Mouse (Mus musculus) heart, embryonic 13.5 days (tissue): Measurements from ENCODE around the gene Th. TPM values are rescaled to one million over a fixed set of nuclear protein-coding genes. Genes with fewer than 3 reads are reported as not detected.

Source experiments
- ATAC-seq: fragments of 200-750 bp; cut with Nextera tagmentation; 2 replicates; pipeline ENCODE4 v1.8.0; 2017; ENCODE audit warnings: moderate TSS enrichment; ENCODE audit not compliant: insufficient number of reproducible peaks, low FRiP score, low TSS enrichment; ENCODE audit errors: extremely low read depth
- H3K27ac ChIP-seq: fragments of 300-500 bp; sonication (generic); replicated peaks from 2 replicates; pipeline ENCODE4 v1.5.1; 2015; ENCODE audit warnings: moderate library complexity, mild to moderate bottlenecking, inconsistent platforms
- H3K27me3 ChIP-seq: fragments of 300-500 bp; sonication (generic); replicated peaks from 2 replicates; pipeline ENCODE4 v1.6.1; 2015; ENCODE audit warnings: mild to moderate bottlenecking, inconsistent platforms
- H3K36me3 ChIP-seq: fragments of 300-500 bp; sonication (generic); 2 replicates; pipeline ENCODE4 v1.6.1; 2015; ENCODE audit warnings: mild to moderate bottlenecking, inconsistent platforms
- H3K4me1 ChIP-seq: fragments of 300-500 bp; sonication (generic); 2 replicates; pipeline ENCODE4 v1.6.1; 2015; ENCODE audit warnings: inconsistent platforms
- H3K4me2 ChIP-seq: fragments of 300-500 bp; sonication (generic); 2 replicates; pipeline ENCODE4 v1.6.1; 2015; ENCODE audit warnings: inconsistent platforms, mild to moderate bottlenecking, moderate library complexity
- H3K4me3 ChIP-seq: fragments of 300-500 bp; sonication (generic); 2 replicates; pipeline ENCODE4 v1.5.1; 2015; ENCODE audit warnings: moderate library complexity, mild to moderate bottlenecking, inconsistent platforms
- H3K9ac ChIP-seq: fragments of 300-500 bp; sonication (generic); 2 replicates; pipeline ENCODE4 v1.6.1; 2015; ENCODE audit warnings: inconsistent platforms, mild to moderate bottlenecking, moderate library complexity
- H3K9me3 ChIP-seq: fragments of 300-500 bp; sonication (generic); 2 replicates; pipeline ENCODE4 v1.6.1; 2016; ENCODE audit warnings: inconsistent platforms
- WGBS: fragments of 180-500 bp; shearing (Covaris S2); methylation state at CpG from one replicate; pipeline ENCODE4 v1.1.7; 2015; ENCODE audit warnings: mixed read lengths; 5-methylcytosine and 5-hydroxymethylcytosine counted together
- polyA plus RNA-seq: library from polyadenylated mRNA; unstranded; fragments of >200 nt; fragmentation: Nextera tagmentation; extraction: Ambion mirVana; gene quantifications from 2 replicates; pipeline ENCODE4 v1.2.1, GENCODE M21; 2015

Gene Th
- polyA plus RNA-seq = 0.36 and 0.76 TPM in 2 replicates

DNA sequence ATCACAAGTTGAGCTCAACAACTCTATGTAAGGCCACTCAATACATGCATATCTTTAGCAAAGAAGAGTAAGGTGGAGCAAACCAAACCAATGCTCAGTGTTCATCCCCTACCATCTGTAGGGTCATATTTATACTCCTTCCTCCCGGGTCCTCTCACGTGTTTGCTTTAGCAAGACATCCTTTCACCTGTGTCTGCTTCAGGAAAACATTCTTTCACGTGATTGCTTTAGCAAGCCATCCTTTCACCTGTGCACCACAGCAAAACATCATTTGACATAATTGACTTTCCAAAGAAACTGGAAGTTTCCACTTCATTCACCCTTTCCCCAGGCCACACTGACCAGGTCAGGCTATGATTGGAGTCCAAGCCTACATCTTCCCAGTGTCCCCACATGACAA is at the start of gene Th:
Gene Th (minus strand): TSS at position 101 of the 400 bp plus-strand sequence.
- H3K36me3 ChIP-seq = no peaks in the 10 kb centered on the region
- no peak within 1 kb of the TSS for H3K27ac ChIP-seq
- no peak within 1 kb of the TSS for H3K4me3 ChIP-seq
- H3K9ac ChIP-seq = no peak within 1 kb of the TSS
- ATAC-seq = no peak
- 70% methylated on average over 3 of the region's 3 CpGs for WGBS
- H3K27me3 ChIP-seq = peaks cover 68% of the 10 kb centered on the region
- 0 out of 2 replicates have a peak, but pooled peaks cover 6% of the 10 kb centered on the region for H3K4me1 ChIP-seq
- H3K4me2 ChIP-seq = no peak within 1 kb of the TSS
- H3K9me3 ChIP-seq = no peaks in the 10 kb centered on the region

DNA sequence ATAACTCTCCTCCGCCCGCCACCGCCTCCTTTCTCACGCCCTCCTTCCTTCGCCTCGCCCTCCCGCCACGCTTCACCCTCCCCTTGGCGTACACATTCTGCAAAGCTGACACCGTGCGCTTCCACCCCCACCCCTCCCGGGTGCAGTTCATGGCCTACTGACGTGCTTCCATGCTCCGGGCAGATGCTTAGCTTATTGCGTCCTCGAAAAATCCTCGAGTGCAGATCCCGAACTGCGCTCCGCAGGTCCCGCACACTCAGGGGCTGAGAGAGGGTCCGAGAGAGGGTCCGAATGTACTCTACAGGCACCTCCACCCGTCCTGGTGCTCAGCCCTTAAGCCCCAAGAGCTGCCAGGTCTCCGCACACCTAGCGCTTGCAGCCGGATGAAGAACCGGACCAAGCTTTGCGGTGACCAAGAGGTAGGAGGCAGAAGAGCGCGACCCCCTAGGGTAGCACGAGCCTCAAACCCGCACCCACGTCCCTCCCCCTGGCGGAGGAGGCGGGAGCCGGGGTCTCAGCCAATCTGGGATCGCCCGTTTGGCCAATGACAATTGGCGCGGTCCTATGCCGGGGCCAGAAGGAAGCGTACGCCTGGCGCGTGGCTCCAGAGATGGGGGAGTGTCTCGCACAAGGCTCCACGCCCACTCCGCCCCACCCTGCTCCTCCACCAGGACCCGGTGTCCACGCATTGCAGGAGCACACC is 38.0 kb upstream of the Th start, which contains the start of gene Ascl2:
Gene Ascl2 (minus strand): TSS at position 456 of the 703 bp plus-strand sequence.
- Histone ChIP-seq H3K27ac (no peak within 1 kb of the TSS), H3K9me3 (no peaks in the 10 kb centered on the region), H3K27me3 (peaks cover 87% of the 10 kb centered on the region), H3K9ac (peak within 1 kb of the TSS; percentile 70), H3K4me2 (peak within 1 kb of the TSS; percentile 91), H3K4me3 (peak within 1 kb of the TSS; percentile 56), H3K4me1 (peaks cover 25% of the 10 kb centered on the region), H3K36me3 (no peaks in the 10 kb centered on the region)
- WGBS = 2% methylated on average over 51 of the region's 51 CpGs
- no peak for ATAC-seq

DNA sequence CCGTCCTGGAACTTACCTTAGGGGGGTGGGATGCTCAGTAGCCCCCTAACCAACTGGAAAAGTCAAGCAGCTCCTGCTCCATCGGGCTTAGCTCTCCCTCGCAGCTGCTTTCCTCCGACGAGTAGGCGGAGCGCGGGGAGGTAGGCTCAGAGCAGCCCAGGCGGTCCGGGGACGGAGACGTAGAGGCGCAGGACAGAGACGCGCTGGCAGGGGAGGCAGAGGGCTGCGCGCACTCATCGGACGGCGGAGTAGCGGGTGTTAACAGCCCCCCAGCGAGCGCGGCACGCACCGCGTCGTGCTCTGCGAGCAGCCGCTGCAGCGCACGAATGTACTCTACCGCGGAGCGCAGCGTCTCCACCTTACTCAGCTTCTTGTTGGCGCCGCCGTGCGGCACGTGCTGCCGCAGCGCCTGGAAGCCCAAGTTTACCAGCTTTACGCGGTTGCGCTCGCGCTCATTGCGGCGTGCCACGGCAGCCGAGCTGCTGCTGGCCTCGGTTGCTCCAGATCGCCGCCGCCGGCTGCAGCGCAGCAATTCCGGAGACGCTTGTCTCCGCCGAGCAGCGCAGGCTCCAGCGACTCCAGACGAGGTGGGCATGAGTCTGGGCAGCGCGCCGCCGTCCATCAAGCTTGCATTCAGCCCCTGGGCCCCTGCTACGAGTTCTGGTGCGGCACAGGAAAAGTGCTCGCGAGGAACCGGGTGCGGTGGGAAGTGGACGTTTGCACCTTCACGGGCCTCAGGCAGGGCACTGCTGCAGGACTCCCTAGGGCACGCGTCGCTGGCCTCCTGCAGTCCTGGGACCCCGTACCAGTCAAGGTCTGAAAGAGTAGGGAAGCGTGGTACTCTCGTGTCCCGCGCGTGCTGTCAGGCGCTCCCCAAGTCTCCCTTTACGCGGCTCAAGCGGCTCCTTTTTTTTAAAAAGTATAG is 37.2 kb upstream of the Th start:
- Histone ChIP-seq H3K27ac (no peak overlapping the region), H3K9ac (peak overlapping the region; percentile 70)
- ATAC-seq = no peak; the same call in 1 of the 2 replicates

DNA sequence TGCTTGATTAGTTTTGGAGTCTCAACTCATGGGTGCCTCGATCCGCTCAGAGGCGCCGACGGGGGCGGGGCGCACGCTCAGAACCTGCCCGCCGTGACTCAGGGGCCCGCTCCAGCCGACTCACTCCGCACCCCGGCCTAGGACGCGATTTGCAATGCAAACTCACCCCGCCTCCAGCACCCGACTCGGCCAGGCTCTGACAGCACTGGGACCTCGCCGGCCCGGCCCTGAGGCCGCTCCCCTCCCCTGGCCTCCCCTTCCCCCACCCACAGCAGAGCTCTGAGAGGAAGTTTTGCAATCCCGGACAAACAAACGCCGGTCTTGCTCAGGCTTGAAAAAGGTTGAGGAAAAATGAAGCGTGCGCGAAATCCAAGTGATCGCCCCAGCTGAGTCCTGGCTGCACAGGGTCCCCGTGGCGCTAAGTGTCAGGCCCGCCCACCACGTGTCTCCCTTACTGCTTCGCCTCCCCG is 36.5 kb upstream of the Th start:
- peak overlapping the region; percentile 56 for H3K4me3 ChIP-seq
- no peaks in the 10 kb centered on the region for H3K9me3 ChIP-seq
- H3K27ac ChIP-seq = no peak overlapping the region
- peaks cover 100% of the 10 kb centered on the region for H3K27me3 ChIP-seq
- peaks cover 25% of the 10 kb centered on the region for H3K4me1 ChIP-seq
- H3K9ac ChIP-seq = peak overlapping the region; percentile 70
- WGBS = under 1% methylated on average over 36 of the region's 36 CpGs
- no peaks in the 10 kb centered on the region for H3K36me3 ChIP-seq
- no peak for ATAC-seq
- H3K4me2 ChIP-seq = peak overlapping the region; percentile 91

More for the DNA sequence above, 37.2 kb upstream of the Th start:
- Histone ChIP-seq H3K4me2 (peak overlapping the region; percentile 91), H3K9me3 (no peaks in the 10 kb centered on the region), H3K4me3 (peak overlapping the region; percentile 56), H3K27me3 (peaks cover 95% of the 10 kb centered on the region), H3K36me3 (no peaks in the 10 kb centered on the region), H3K4me1 (peaks cover 25% of the 10 kb centered on the region)
- WGBS = 1% methylated on average over 89 of the region's 90 CpGs

GRCm38 (mm10) chr7:142959752-142960151 is 28.8 kb upstream of the Th start:
- Histone ChIP-seq H3K27me3 (peaks cover 76% of the 10 kb centered on the region), H3K4me1 (no peaks in the 10 kb centered on the region), H3K4me3 (no peak overlapping the region), H3K9me3 (no peaks in the 10 kb centered on the region), H3K36me3 (no peaks in the 10 kb centered on the region), H3K4me2 (no peak overlapping the region), H3K9ac (no peak overlapping the region), H3K27ac (no peak overlapping the region)
- ATAC-seq = no peak
- 66% methylated on average over 4 of the region's 4 CpGs for WGBS

GRCm38 (mm10) chr7:142958817-142959216 is 27.9 kb upstream of the Th start:
- H3K9ac ChIP-seq = no peak overlapping the region
- ATAC-seq = no peak

GRCm38 (mm10) chr7:142956018-142956417 is 25.1 kb upstream of the Th start:
- Histone ChIP-seq H3K4me1 (no peaks in the 10 kb centered on the region), H3K9ac (no peak overlapping the region), H3K27ac (no peak overlapping the region), H3K4me3 (no peak overlapping the region), H3K27me3 (peaks cover 46% of the 10 kb centered on the region), H3K4me2 (no peak overlapping the region), H3K9me3 (no peaks in the 10 kb centered on the region), H3K36me3 (no peaks in the 10 kb centered on the region)
- WGBS = 71% methylated on average over 2 of the region's 2 CpGs
- no peak for ATAC-seq

More at GRCm38 (mm10) chr7:142958817-142959216, 27.9 kb upstream of the Th start:
- Histone ChIP-seq H3K4me1 (no peaks in the 10 kb centered on the region), H3K27ac (no peak overlapping the region), H3K4me2 (no peak overlapping the region), H3K27me3 (peaks cover 73% of the 10 kb centered on the region), H3K36me3 (no peaks in the 10 kb centered on the region), H3K4me3 (no peak overlapping the region), H3K9me3 (no peaks in the 10 kb centered on the region)
- WGBS = 90% methylated on average over 1 of the region's 1 CpGs

GRCm38 (mm10) chr7:142949568-142949967 is 18.6 kb upstream of the Th start:
- Histone ChIP-seq H3K4me3 (no peak overlapping the region), H3K9me3 (0 out of 2 replicates have a peak, but pooled peaks cover 3% of the 10 kb centered on the region), H3K9ac (no peak overlapping the region), H3K4me1 (no peaks in the 10 kb centered on the region), H3K27me3 (peaks cover 32% of the 10 kb centered on the region), H3K36me3 (no peaks in the 10 kb centered on the region), H3K4me2 (no peak overlapping the region), H3K27ac (no peak overlapping the region)
- WGBS = 9% methylated on average over 1 of the region's 1 CpGs
- ATAC-seq = no peak

DNA sequence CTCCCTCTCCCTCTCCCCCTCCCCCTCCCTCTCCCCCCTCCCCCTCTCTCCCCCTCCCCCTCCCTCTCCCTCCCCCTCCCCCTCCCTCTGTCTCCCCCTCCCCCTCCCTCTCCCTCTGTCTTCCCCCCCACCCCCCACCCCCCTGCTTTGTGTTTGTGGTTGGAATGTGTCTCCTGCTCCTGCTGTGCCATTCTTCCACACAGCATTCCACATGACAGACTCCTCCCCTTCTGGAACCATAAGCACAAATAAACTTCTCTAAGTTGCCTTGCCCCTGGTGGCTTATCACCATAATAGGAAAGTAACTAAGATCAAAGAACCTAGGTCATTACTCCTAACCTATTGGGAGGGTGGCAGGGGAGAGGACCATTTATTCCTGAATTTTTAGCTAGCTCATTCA is 6.7 kb upstream of the Th start:
- ATAC-seq = no peak

GRCm38 (mm10) chr7:142935708-142936107 is 4.8 kb upstream of the Th start:
- 77% methylated on average over 14 of the region's 14 CpGs for WGBS
- H3K4me1 ChIP-seq = no peaks in the 10 kb centered on the region
- no peaks in the 10 kb centered on the region for H3K36me3 ChIP-seq
- H3K9ac ChIP-seq = no peak overlapping the region
- no peak overlapping the region for H3K27ac ChIP-seq
- H3K4me3 ChIP-seq = no peak overlapping the region
- no peak overlapping the region for H3K4me2 ChIP-seq
- ATAC-seq = no peak
- H3K27me3 ChIP-seq = peaks cover 44% of the 10 kb centered on the region
- no peaks in the 10 kb centered on the region for H3K9me3 ChIP-seq

More for the DNA sequence above, 6.7 kb upstream of the Th start:
- H3K4me3 ChIP-seq = no peak overlapping the region
- no peak overlapping the region for H3K9ac ChIP-seq
- H3K4me2 ChIP-seq = no peak overlapping the region
- peaks cover 32% of the 10 kb centered on the region for H3K27me3 ChIP-seq
- no peaks in the 10 kb centered on the region for H3K9me3 ChIP-seq
- H3K4me1 ChIP-seq = no peaks in the 10 kb centered on the region
- no peaks in the 10 kb centered on the region for H3K36me3 ChIP-seq
- no peak overlapping the region for H3K27ac ChIP-seq

DNA sequence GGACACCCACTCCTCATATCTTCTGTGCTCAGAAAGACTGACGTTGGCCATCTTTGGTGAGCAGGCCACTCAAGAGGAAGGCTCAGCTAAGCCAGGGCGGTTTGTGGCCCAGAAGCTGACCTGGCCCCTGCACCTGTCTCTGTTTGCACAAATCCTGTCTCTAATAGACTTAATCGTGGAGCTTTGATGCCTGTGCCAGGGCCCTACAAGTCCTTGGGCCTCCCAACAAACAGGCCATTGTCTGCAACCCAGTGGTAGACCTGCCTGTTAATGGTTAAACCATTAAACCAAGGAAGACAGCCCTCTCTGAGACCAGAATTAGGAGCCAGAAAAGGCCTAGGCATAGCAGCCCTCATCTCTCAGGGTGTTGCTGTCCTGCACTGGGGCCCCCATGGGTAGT is 1.5 kb upstream of the Th start:
- Histone ChIP-seq H3K27ac (no peak overlapping the region), H3K27me3 (peaks cover 69% of the 10 kb centered on the region)

More for the DNA sequence above, 1.5 kb upstream of the Th start:
- Histone ChIP-seq H3K4me1 (0 out of 2 replicates have a peak, but pooled peaks cover 6% of the 10 kb centered on the region), H3K4me2 (no peak overlapping the region), H3K36me3 (no peaks in the 10 kb centered on the region), H3K9me3 (no peaks in the 10 kb centered on the region), H3K4me3 (no peak overlapping the region), H3K9ac (no peak overlapping the region)
- WGBS = 61% methylated on average over 3 of the region's 3 CpGs
- no peak for ATAC-seq
